Comparison of ENCODE assay signal across 7 mouse cellular contexts in genomic region chr13:74009791-74010614, GRCm38 (mm10). TPM values are rescaled to one million over a fixed set of nuclear protein-coding genes. Genes with fewer than 3 reads are reported as not detected.
DNase-seq lines count a peak whose midpoint lies in the region; ATAC-seq and TF ChIP-seq lines count a peak whose summit lies in the region.

No protein-coding gene starts in this region.

- no peaks in the 10 kb centered on the region for H3K9me3 ChIP-seq in heart, embryonic 12.5 days (replicated peaks)
- no peaks in the 10 kb centered on the region for H3K9me3 ChIP-seq in kidney, embryonic 15.5 days (replicated peaks)
- H3K9me3 ChIP-seq in limb, embryonic 15.5 days = no peaks in the 10 kb centered on the region
- no peaks in the 10 kb centered on the region for H3K9me3 ChIP-seq in midbrain, embryonic 15.5 days

- H3K4me2 ChIP-seq in heart, embryonic 12.5 days = peak overlapping the region; percentile 99
- H3K4me2 ChIP-seq in kidney, embryonic 15.5 days = peak overlapping the region; percentile 99
- peak overlapping the region; percentile 99 for H3K4me2 ChIP-seq in limb, embryonic 15.5 days
- peak overlapping the region; percentile 91 for H3K4me2 ChIP-seq in midbrain, embryonic 15.5 days

- H3K4me1 ChIP-seq in bone marrow, adult 2 months (ENCODE audit: control insufficient read depth, insufficient read depth, low read length) = no peaks in the 10 kb centered on the region
- no peaks in the 10 kb centered on the region for H3K4me1 ChIP-seq in embryonic fibroblast, embryonic 13.5 days (ENCODE audit: control insufficient read depth, insufficient read depth, low read length)
- H3K4me1 ChIP-seq in heart, embryonic 12.5 days (replicated peaks) = peaks cover 24% of the 10 kb centered on the region
- peaks cover 22% of the 10 kb centered on the region for H3K4me1 ChIP-seq in kidney, embryonic 15.5 days
- peaks cover 23% of the 10 kb centered on the region for H3K4me1 ChIP-seq in limb, embryonic 15.5 days
- H3K4me1 ChIP-seq in midbrain, embryonic 15.5 days = peaks cover 16% of the 10 kb centered on the region

- 1% methylated on average over 55 of the region's 55 CpGs for WGBS in bone marrow, adult 2 months
- WGBS in heart, embryonic 12.5 days = under 1% methylated on average over 55 of the region's 55 CpGs
- 1% methylated on average over 55 of the region's 55 CpGs for WGBS in kidney, embryonic 15.5 days
- 1% methylated on average over 54 of the region's 55 CpGs for WGBS in limb, embryonic 15.5 days
- whole genome bisulfite sequencing in midbrain, embryonic 15.5 days = under 1% methylated on average over 55 of the region's 55 CpGs

- peaks cover 13% of the 10 kb centered on the region for H3K27me3 ChIP-seq in heart, embryonic 12.5 days (replicated peaks)
- H3K27me3 ChIP-seq in kidney, embryonic 15.5 days = peaks cover 61% of the 10 kb centered on the region
- H3K27me3 ChIP-seq in limb, embryonic 15.5 days = peaks cover 36% of the 10 kb centered on the region
- peaks cover 8% of the 10 kb centered on the region for H3K27me3 ChIP-seq in midbrain, embryonic 15.5 days (replicated peaks)
- peaks cover under 1% of the 10 kb centered on the region; the same call in 1 of the 2 replicates for H3K27me3 ChIP-seq in splenic B cell, adult 2 months (ENCODE audit: control insufficient read depth, insufficient read depth, low read length, poor library complexity, severe bottlenecking)

- ATAC-seq in heart, embryonic 12.5 days (ENCODE audit: insufficient number of reproducible peaks, low FRiP score) = peak; percentile 12; the same call in 1 of the 2 replicates
- no peak; the same call in 1 of the 2 replicates for ATAC-seq in kidney, embryonic 15.5 days (replicated peaks; ENCODE audit: low FRiP score)
- ATAC-seq in limb, embryonic 15.5 days (ENCODE audit: insufficient number of reproducible peaks, low FRiP score, low TSS enrichment, low read depth) = 0 out of 2 replicates have a peak, but pooled peaks have one; percentile 1
- peak; percentile 81 for ATAC-seq in midbrain, embryonic 15.5 days (replicated peaks)

- no peak for TF ChIP-seq POLR2A in bone marrow, adult 2 months (IDR thresholded peaks at IDR 0.05; ENCODE audit: borderline replicate concordance, control insufficient read depth, low read depth, low read length)
- no peak for TF ChIP-seq POLR2A in embryonic fibroblast, embryonic 13.5 days (IDR thresholded peaks at IDR 0.05; ENCODE audit: low read depth, low read length)

- no peaks in the 10 kb centered on the region for H3K36me3 ChIP-seq in heart, embryonic 12.5 days
- no peaks in the 10 kb centered on the region for H3K36me3 ChIP-seq in kidney, embryonic 15.5 days
- H3K36me3 ChIP-seq in limb, embryonic 15.5 days = no peaks in the 10 kb centered on the region
- H3K36me3 ChIP-seq in midbrain, embryonic 15.5 days (replicated peaks) = no peaks in the 10 kb centered on the region
- no peaks in the 10 kb centered on the region for H3K36me3 ChIP-seq in splenic B cell, adult 2 months (ENCODE audit: control insufficient read depth, insufficient read depth, low read length, poor library complexity, severe bottlenecking)

- H3K9ac ChIP-seq in heart, embryonic 12.5 days = peak overlapping the region; percentile 71
- peak overlapping the region; percentile 29 for H3K9ac ChIP-seq in kidney, embryonic 15.5 days
- peak overlapping the region; percentile 28; the same call in 1 of the 2 replicates for H3K9ac ChIP-seq in limb, embryonic 15.5 days
- peak overlapping the region; percentile 71 for H3K9ac ChIP-seq in midbrain, embryonic 15.5 days

- no peak overlapping the region for H3K27ac ChIP-seq in bone marrow, adult 2 months (ENCODE audit: control insufficient read depth, insufficient read depth, low read depth, low read length, poor library complexity)
- no peak overlapping the region for H3K27ac ChIP-seq in embryonic fibroblast, embryonic 13.5 days (ENCODE audit: insufficient read depth, low read length)
- no peak overlapping the region for H3K27ac ChIP-seq in heart, embryonic 12.5 days (ENCODE audit: poor library complexity, severe bottlenecking)
- no peak overlapping the region for H3K27ac ChIP-seq in kidney, embryonic 15.5 days
- no peak overlapping the region for H3K27ac ChIP-seq in limb, embryonic 15.5 days
- H3K27ac ChIP-seq in midbrain, embryonic 15.5 days = peak overlapping the region; percentile 83

- peak overlapping the region; percentile 72 for H3K4me3 ChIP-seq in bone marrow, adult 2 months (replicated peaks; ENCODE audit: control insufficient read depth, low read depth, low read length)
- peak overlapping the region; percentile 39 for H3K4me3 ChIP-seq in embryonic fibroblast, embryonic 13.5 days (ENCODE audit: insufficient read depth, low read length)
- peak overlapping the region; percentile 52 for H3K4me3 ChIP-seq in heart, embryonic 12.5 days
- peak overlapping the region; percentile 56 for H3K4me3 ChIP-seq in kidney, embryonic 15.5 days (replicated peaks)
- H3K4me3 ChIP-seq in limb, embryonic 15.5 days = peak overlapping the region; percentile 52
- H3K4me3 ChIP-seq in midbrain, embryonic 15.5 days = peak overlapping the region; percentile 74

- peak; percentile 14 for DNase-seq in splenic B cell, adult 2 months (ENCODE audit: low read depth, low spot score)

- TF ChIP-seq CTCF in bone marrow, adult 2 months (IDR thresholded peaks at IDR 0.05; ENCODE audit: control insufficient read depth, insufficient read depth, low read length) = no peak
- no peak for TF ChIP-seq CTCF in embryonic fibroblast, embryonic 13.5 days (IDR thresholded peaks at IDR 0.05; ENCODE audit: borderline replicate concordance, insufficient read depth, low read length)

RNA-seq across cellular contexts. Expression of gene Tppp, which starts 0.8 kb away (rescaled TPM):
- 0.38 and 6.8 TPM in 2 replicates for polyA plus RNA-seq in bone marrow, adult 2 months (2011; ENCODE audit: insufficient read depth, insufficient read length, low replicate concordance, missing spikeins)
- 0.13 TPM in 1 of 2 replicates, not detected in the other for polyA plus RNA-seq in embryonic fibroblast, embryonic 13.5 days (2011; ENCODE audit: insufficient read length, low read depth, missing spikeins)
- polyA plus RNA-seq in heart, embryonic 12.5 days (2016; fragmentation: Nextera tagmentation; extraction: Ambion mirVana) = 3.4 and 3.8 TPM in 2 replicates
- polyA plus RNA-seq in kidney, embryonic 15.5 days (2015; fragmentation: Nextera tagmentation; extraction: Ambion mirVana) = 0.60 and 0.66 TPM in 2 replicates
- polyA plus RNA-seq in limb, embryonic 15.5 days (2015; fragmentation: Nextera tagmentation; extraction: Ambion mirVana) = 1.8 and 3.3 TPM in 2 replicates
- polyA plus RNA-seq in midbrain, embryonic 15.5 days (2015; fragmentation: Nextera tagmentation; extraction: Ambion mirVana) = 11.1 and 12.2 TPM in 2 replicates

RNA-seq across cellular contexts. Expression of gene Zdhhc11, which starts 46.4 kb away (rescaled TPM):
- not detected in 2 replicates for polyA plus RNA-seq in bone marrow, adult 2 months (2011; ENCODE audit: insufficient read depth, insufficient read length, low replicate concordance, missing spikeins)
- polyA plus RNA-seq in embryonic fibroblast, embryonic 13.5 days (2011; ENCODE audit: insufficient read length, low read depth, missing spikeins) = not detected in 2 replicates
- not detected in 2 replicates for polyA plus RNA-seq in heart, embryonic 12.5 days (2016; fragmentation: Nextera tagmentation; extraction: Ambion mirVana)
- not detected in 2 replicates for polyA plus RNA-seq in kidney, embryonic 15.5 days (2015; fragmentation: Nextera tagmentation; extraction: Ambion mirVana)
- polyA plus RNA-seq in limb, embryonic 15.5 days (2015; fragmentation: Nextera tagmentation; extraction: Ambion mirVana) = not detected in 2 replicates
- not detected in 2 replicates for polyA plus RNA-seq in midbrain, embryonic 15.5 days (2015; fragmentation: Nextera tagmentation; extraction: Ambion mirVana)

RNA-seq across cellular contexts. Expression of gene Cep72, which starts 52.1 kb away (rescaled TPM):
- 3.8 and 5.9 TPM in 2 replicates for polyA plus RNA-seq in bone marrow, adult 2 months (2011; ENCODE audit: insufficient read depth, insufficient read length, low replicate concordance, missing spikeins)
- polyA plus RNA-seq in embryonic fibroblast, embryonic 13.5 days (2011; ENCODE audit: insufficient read length, low read depth, missing spikeins) = 5.8 and 8.1 TPM in 2 replicates
- polyA plus RNA-seq in heart, embryonic 12.5 days (2016; fragmentation: Nextera tagmentation; extraction: Ambion mirVana) = 12.8 and 15.3 TPM in 2 replicates
- 15.2 and 16.5 TPM in 2 replicates for polyA plus RNA-seq in kidney, embryonic 15.5 days (2015; fragmentation: Nextera tagmentation; extraction: Ambion mirVana)
- polyA plus RNA-seq in limb, embryonic 15.5 days (2015; fragmentation: Nextera tagmentation; extraction: Ambion mirVana) = 10.7 and 10.9 TPM in 2 replicates
- polyA plus RNA-seq in midbrain, embryonic 15.5 days (2015; fragmentation: Nextera tagmentation; extraction: Ambion mirVana) = 7.6 and 9.0 TPM in 2 replicates
